Mouse (Mus musculus) bone marrow, adult 2 months (tissue): ENCODE results near the gene Prkar2b.

Experiments used
- CTCF ChIP-seq: fragments of 200-500 bp; IDR thresholded peaks from 2 replicates; pipeline ENCODE4 v1.5.1; 2011; ENCODE audit warnings: low read length, control low read depth; ENCODE audit not compliant: control insufficient read depth, insufficient read depth
- POLR2A ChIP-seq: fragments of 200-500 bp; IDR thresholded peaks from 2 replicates; pipeline ENCODE4 v1.6.1; 2011; ENCODE audit warnings: low read depth, mild to moderate bottlenecking, control low read depth, low read length, borderline replicate concordance; ENCODE audit not compliant: control insufficient read depth

DNA sequence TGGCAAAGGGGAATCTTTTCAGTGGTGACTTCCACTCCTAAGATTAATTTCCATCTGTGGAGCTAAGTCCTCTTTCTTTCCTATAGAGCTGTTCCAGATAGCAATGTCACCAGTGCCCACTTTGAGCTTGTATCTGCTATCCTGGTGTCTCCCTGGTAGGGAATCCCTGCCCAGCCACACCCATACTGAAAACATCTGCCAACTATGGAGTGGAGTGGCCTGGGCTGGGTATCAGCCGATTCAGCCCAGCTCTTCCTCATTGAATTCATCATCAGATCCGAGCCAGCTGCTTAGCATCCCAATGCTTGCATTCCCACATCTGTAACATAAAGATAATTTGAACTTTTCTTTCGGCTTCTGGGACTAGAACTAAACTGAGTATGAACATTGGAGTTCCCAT is 25.8 kb upstream of the Prkar2b start:
- no peak for TF ChIP-seq CTCF
- no peak for TF ChIP-seq POLR2A
